Mouse (Mus musculus): ENCODE measurements around the gene Megf11.

Megf11 gene

DNA sequence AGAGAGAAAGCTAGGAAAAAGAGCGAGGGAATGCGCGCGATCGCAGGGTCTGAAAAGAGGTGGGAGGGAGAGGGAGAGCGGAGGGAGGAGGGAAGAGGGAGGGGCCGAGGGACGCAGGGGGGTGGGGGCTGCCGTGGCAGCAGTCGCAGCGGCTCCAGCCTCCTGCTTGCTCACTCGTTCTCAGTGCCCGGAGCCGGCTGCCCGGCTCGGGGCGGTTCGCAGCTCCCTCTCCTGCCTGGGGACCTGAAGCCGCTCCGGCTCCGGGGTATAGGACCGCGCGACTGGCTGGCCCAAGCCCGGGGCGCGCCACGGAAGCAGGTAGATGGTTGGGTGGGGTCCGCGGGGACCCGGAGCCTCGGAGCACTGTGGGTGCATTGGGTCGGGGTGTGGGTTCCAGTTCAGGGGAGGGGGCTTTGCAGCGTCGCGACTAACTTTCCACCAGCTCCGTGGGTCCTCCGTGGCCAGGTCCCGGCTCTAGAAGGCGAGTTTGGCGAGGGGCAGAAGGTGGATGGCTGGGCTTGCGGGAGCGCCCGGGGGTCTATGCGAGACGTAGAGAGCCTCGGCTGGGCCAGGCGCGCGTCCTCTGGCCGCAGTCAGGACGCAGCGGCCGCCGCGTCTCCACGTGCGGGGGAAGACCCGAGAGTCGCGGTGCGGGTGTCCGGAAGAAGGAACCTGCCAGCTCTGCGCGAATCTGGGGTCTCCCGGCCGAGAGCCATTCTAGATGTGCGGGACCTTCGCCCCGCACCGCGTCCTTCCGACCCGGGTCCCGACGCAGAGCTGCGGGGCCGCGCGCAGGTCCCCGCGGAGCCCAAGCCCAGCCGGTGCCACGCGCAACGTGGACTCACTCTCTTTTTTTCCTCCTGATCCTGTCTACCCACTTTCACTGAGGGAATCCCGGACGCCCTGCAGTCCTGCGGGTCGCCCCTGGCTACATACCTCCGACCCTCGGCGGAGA lies at the start of gene Megf11:
TSS of gene Megf11 (plus strand) at position 116 of the 955 bp plus-strand sequence.
- DNase-seq (ENCODE audit: low spot score), result peak; percentile 70

DNA sequence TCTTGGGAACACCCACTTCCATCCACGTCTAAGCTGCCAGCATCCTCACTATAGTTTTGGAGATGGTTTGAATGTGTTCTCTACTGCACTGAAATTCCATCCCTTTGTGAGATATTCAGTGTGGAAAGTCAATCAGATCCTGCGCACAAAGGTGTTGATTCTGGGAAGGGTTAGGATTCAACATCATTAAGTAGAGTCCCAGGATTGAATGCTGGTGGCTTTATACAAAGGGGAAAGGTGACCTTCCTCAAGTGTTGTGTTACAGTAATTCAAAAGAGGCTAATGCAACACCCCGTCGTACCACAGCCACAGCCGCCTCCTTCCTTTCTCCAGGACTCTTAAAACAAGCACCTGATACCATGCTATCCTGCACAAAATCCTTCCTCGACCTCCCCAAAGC lies 49.6 kb upstream of the Megf11 start:
- DNase-seq (ENCODE audit: low spot score), result no peak

DNA sequence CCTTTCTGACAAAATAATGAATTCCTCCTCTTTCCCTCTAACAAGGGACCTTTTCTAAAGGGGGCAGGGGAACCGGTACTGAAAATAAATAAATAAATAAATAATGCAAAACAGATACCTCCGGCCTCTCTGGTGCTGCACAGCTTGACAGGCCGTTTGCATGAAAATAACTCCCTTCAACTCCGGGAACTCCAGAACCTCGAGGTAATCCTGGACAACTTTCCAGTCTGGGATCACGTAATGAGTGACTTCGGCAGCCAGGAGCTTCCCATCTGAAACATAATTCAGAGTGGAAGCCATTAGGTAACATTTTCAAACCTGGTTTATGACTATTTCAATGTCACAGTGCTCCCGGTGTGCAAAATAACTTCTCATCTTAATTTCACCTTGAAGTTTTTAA lies 46.1 kb upstream of the Megf11 start:
- DNase-seq (ENCODE audit: low spot score), result peak; percentile 5

GRCm38 (mm10) chr9:64340351-64341253 lies 44.8 kb upstream of the Megf11 start:
- peak; percentile 81 for DNase-seq (ENCODE audit: low spot score)

GRCm38 (mm10) chr9:64341254-64341566 lies 44.2 kb upstream of the Megf11 start, which contains the start of gene Dis3l:
Gene Dis3l, minus strand, starts transcription at chr9:64341288.
- DNase-seq (ENCODE audit: low spot score), result no peak

- DNase-seq (ENCODE audit: low spot score), result no peak
Observed at GRCm38 (mm10) chr9:64341671-64342070, 43.8 kb upstream of the Megf11 start.

- no peak for DNase-seq (ENCODE audit: low spot score)
Observed at GRCm38 (mm10) chr9:64343656-64344055, 41.8 kb upstream of the Megf11 start.

- no peak for DNase-seq (ENCODE audit: low spot score)
Observed at GRCm38 (mm10) chr9:64345931-64346330, 39.5 kb upstream of the Megf11 start.

GRCm38 (mm10) chr9:64347377-64347776 lies 38.0 kb upstream of the Megf11 start:
- peak; percentile 75 for DNase-seq (ENCODE audit: low spot score)

DNA sequence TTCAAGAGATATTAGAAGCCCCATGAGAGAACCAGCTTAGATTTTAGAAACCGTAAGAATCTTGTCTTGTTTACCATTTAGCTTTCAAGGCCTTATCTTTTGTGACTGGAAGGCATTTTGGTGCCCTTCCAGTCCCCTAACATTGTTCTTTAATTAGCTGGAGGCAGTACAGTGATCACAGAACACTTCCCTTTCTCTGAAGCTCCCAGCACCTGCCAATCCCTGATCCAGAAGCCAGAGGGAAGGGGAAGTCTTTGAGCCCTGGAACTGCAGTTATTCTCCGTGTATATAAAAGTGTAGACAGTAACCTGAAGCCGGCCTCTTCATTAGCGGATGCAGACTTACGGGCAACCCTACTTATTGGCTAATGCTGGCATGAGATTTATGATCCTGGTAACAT lies 35.9 kb upstream of the Megf11 start:
- DNase-seq (ENCODE audit: low spot score), result no peak

DNA sequence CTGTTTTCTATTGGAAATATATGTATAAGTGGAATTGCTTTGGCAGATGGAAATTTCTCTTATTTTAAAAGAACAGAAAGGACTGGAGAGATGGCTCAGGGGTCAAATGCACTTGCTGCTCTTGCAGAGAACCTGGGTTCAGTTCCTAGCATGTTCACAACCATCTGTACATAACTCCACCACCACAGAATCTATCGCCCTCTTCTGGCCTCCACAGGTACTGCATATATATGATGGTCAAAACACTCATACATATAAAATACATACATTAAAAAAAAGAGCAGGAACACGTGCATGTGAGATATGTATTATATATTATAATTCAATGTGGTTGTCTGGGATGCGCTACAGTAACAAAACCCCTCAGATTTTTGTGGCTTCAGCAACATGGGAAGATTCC lies 34.2 kb upstream of the Megf11 start:
- DNase-seq (ENCODE audit: low spot score), result peak; percentile 33

- no peak for DNase-seq (ENCODE audit: low spot score)
Observed at GRCm38 (mm10) chr9:64355627-64356026, 29.8 kb upstream of the Megf11 start.

- no peak for DNase-seq (ENCODE audit: low spot score)
Observed at GRCm38 (mm10) chr9:64361231-64361950, 24.0 kb upstream of the Megf11 start.

DNA sequence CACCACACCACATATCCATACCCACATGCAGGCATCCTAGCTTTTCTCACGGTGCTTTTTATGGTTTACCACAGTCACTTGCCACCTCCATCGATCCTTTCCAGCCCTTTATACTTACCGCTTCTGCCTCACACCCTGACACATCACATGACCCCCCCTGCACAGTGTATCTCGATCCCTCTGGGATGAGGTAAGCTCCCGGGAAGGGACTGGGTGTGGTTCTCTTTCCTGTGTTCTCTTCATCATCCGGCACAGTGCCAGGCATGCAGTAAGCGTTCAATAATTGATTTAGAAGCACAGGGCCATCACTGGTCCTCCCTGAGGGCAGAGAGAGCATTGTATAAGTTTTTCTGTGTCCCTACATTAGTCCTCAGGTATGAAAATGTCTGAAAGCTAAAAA lies 15.6 kb upstream of the Megf11 start:
- no peak for DNase-seq (ENCODE audit: low spot score)

DNA sequence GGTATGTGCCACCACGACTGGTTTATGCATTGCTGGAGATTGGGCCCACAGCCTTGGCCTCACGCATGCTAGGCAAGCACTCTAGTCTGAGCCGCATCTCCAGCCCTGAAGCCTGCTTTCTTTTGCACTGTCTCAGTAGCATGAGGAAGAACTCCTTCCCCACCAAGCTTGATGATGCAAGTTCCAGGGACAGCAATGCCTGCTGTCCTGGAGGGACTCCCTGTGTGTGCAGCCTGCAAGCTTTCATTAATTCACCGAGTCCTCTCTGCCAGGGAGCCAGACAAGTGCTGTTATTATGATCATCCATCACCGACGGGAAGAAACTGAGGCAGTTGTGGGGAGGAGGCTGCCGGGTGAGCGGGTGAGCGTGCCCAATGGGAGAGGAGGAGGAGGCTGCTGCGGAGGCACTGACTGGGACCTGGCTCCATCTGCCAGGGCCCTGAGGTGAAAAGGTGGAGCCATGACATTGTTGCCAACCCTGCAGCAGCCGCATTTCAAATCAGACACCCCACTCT lies 14.1 kb upstream of the Megf11 start:
- no peak for DNase-seq (ENCODE audit: low spot score)

GRCm38 (mm10) chr9:64376380-64376779 lies 9.0 kb upstream of the Megf11 start:
- no peak for DNase-seq (ENCODE audit: low spot score)

DNA sequence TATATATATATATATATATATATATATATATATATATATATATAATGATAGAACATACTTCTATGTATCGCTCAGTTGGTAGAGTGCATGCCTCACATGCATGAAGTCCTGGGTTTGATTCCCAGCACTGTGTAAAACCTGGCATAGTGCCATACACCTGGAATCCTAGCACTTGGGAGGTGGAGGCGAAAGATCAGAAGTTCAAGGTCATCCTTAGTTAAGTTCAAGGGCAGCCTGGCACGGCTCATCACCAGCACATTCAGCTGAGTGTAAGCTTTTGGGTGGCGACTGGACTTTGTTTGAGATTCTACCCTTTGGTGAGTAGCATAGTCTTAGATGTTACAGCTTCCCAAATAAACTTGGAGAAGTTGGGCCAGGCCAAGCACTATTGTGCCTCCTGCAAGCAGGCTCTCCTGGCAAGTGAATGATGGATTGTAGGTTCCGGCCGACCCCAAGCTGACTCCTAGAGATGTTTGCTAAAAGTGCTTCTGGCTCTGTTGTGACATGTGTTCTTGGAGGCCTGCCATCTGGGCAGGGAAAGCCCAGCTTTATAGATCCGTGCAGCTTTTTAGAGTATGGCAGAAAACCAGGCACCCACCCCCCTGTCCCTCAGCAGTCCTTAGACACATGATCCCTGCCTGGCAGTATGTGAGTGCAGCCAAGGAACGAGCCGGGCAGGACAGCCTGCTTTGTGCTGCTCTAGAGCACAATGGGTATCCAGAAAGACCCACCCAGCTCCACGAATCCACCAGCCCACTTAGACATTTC lies 2.2 kb upstream of the Megf11 start:
- DNase-seq (ENCODE audit: low spot score), result no peak

DNA sequence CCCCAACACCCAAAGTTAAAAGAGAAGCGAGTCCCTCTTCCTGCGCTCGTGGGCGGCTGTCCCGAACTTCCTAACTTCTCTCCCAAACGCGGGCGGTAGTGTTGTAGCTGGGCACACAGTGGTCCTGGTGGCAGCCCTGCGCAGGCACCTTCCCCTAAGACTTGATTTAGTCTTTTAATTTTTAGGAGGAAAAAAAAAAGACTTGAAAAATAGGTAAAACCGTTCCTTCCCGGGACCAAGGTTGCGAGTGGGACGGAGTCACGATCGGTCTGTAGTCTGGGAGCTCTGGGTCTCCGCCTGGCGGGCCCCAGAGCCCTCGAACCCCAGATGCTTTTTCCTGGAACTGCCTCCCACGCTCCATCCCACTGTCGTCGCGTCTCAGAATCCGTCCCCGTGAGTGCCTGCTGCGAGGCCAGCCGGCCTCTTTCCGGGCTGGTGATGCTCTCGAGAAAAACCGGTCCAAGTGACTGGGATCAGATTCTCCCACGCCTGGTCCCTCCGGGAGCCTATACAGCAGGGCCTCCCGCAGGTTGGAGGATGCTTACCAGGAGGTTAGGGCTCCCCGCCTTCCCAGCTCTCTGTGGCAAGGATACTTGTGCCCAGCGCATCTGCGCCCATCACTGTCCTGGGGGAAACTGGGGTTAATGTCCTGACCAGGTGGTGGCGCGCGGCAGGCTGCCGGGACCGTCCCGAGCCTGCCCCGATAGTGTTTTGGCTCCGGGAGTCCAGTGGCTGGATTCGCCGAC lies 1.2 kb downstream of the Megf11 start:
- peak; percentile 37 for DNase-seq (ENCODE audit: low spot score)

DNA sequence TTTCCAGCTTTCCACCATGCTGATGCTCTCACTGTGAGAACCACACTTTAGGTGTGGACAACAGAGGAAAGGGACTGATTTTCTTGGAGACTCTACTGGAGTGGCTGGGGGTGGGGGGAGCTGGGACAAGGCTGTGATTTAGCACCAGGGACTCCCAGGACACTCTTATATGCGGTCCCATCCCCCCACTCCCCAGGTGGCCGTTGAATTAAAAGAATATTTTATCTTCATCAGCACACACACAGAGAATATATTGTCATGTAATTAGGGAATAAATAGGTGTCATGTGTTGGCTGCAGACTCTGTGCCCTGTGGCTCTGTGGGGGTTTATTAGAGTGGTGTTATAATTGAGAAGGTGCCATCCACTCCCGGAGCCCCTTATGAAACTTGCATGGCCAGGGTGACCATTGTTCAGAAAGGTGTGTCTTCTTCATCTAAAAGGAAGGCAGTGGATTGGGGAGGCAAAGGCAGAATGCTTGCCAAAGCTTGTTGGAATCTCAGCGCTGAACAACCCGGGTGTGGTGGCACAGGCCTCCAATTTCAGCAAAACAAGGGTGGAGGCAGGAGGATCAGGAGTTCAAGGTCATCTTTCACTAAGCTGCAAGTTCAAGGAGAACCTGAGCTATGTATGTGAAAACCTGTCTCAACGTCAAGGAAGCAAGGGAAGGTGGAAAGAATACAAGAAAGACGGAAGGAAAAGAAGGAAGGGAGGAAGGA lies 4.3 kb downstream of the Megf11 start:
- DNase-seq (ENCODE audit: low spot score), result no peak
